Mouse (Mus musculus) frontal cortex, postnatal 25 days (tissue): ENCODE measurements at regions not wholly inside any gene's neighbourhood (a gene's known extent, or its start where the extent isn't known, plus 50 kb on each side); places are given as distances from the start of the nearest gene placed in this dataset.
"Not testable (repeated sequence)": the region's sequence is repeated elsewhere in the genome, so short reads cannot be mapped to it uniquely, and the experiment has no call there.

Experiments used
- DNase-seq, 2 experiments: peaks; one replicate each; pipeline ENCODE4 v3.0.0; 2022; ENCODE audit warnings: low spot score in 2 of 2

DNA sequence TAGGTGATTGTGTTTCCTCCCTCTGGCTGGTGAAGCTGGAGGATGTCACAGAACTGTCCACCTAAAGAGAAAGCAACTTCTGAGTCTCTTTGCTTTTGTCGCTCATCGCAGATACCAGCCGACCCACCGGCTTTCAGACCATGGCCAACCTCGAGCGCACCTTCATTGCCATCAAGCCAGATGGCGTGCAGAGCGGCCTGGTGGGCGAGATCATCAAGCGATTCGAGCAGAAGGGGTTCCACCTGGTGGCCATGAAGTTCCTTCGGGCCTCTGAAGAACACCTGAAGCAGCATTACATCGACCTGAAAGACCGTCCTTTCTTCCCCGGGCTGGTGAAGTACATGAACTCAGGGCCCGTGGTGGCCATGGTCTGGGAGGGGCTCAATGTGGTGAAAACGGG is 131.7 kb downstream of the Nuak1 start:
- not testable (repeated sequence) for DNase-seq

DNA sequence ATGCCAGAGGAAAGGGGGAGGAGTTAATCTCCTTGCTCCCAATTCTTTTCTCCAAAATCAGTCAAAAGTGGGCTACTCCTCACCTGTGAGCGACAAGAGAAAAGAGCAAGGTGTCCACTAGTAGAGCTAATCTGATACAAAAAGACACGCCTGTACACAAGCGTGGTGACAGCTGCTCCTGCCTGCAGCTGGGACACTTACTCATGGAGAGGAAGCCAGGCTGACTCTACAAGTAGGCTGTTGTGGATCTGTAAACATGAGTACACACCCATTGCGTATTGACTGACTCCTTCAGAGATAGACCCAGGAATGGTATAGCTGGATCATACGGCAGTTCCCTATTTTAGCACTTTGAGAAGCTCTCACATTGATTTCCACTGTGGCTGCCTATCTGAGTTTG is 129.7 kb downstream of the Nuak1 start:
- DNase-seq, result no peak

DNA sequence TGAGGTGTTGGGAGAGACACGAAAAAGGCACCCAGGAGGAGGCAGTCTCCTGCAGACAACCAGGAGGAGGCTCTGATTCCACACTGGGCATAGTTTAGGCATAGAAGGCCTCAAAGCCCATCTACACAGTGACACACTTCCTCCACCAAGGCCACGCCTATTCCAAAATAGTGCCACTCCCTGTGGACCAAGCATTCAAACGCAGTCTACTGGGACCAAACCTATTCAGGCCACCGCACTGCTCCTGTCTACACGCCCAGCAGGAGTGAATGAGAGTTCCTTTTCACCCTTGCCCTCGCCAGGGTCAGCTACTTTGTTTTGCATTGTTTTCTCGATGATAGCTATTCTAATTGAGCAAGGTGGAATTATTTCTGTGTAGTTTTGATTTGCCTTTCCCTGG is 127.7 kb downstream of the Nuak1 start:
- no peak for DNase-seq

DNA sequence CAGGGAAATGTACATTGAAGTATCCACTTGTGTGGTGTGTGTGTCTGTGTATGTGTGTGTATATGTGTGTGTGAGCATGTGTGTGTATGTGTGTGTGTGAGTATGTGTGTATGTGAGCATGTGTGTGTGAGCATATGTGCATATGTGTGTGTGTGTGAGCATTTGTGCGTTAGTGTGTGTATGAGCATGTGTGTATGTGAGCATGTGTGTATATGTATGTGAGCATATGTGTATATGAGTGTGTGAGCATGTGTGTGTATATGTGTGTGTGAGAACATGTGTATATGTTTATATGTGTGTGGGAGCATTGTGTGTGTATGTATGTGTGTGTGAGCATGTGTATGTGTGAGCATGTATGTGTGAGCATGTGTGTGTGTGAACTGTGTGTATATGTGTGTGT is 123.5 kb downstream of the Nuak1 start:
- no peak for DNase-seq

DNA sequence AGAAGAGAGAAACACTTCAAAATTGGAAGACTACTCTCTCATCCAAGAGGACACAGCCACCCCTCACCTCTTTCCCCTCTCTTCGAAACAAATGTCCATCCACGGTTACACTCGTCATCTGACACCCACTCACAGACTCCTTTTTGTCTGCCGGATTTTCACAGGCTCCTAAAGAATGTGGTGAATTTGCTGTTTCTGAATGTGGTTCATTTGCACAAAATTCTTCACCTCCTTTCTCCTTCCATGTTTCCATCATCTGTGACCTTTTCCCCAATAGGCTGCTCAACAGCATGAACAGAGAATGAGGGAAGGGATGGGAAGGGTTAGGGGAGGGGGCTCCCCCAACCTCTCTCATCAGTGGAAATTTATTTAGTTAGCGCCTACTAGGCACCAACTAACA is 122.4 kb downstream of the Nuak1 start:
- DNase-seq, result no peak
